Mouse (Mus musculus): ENCODE measurements around the gene Foxe1. TPM values are rescaled to one million over a fixed set of nuclear protein-coding genes. Genes with fewer than 3 reads are reported as not detected.

Foxe1 gene
- polyA plus RNA-seq, 1 experiment = not detected

- H3K27me3 ChIP-seq (ENCODE audit: control insufficient read depth, insufficient read depth, low read length) = no peaks in the 10 kb centered on the region
- 82% methylated on average over 2 of the region's 2 CpGs for WGBS
These were observed 51.0 kb downstream of the Foxe1 start for GRCm38 (mm10) chr4:46394388-46394787.

GRCm38 (mm10) chr4:46395736-46396135 lies 52.3 kb downstream of the Foxe1 start:
- Histone ChIP-seq H3K27ac (ENCODE audit: insufficient read depth, low read depth, low read length) (no peak overlapping the region), H3K4me1 (ENCODE audit: control insufficient read depth, insufficient read depth, insufficient read length, low read length) (no peaks in the 10 kb centered on the region), H3K36me3 (ENCODE audit: control insufficient read depth, insufficient read depth, low read length) (no peaks in the 10 kb centered on the region), H3K4me3 (ENCODE audit: low read depth, low read length) (no peak overlapping the region), H3K27me3 (ENCODE audit: control insufficient read depth, insufficient read depth, low read length) (no peaks in the 10 kb centered on the region)
- TF ChIP-seq CTCF (IDR thresholded peaks at IDR 0.05; ENCODE audit: extremely low read depth, insufficient read length, insufficient replicate concordance, low read depth, low read length) = no peak
- TF ChIP-seq POLR2A (IDR thresholded peaks at IDR 0.05; ENCODE audit: low read depth, low read length) = no peak
- WGBS = 53% methylated on average over 5 of the region's 5 CpGs

More at GRCm38 (mm10) chr4:46394388-46394787, 51.0 kb downstream of the Foxe1 start:
- no peaks in the 10 kb centered on the region for H3K36me3 ChIP-seq (ENCODE audit: control insufficient read depth, insufficient read depth, low read length)
- no peak overlapping the region for H3K27ac ChIP-seq (ENCODE audit: insufficient read depth, low read depth, low read length)
- H3K4me3 ChIP-seq (ENCODE audit: low read depth, low read length) = no peak overlapping the region
- no peak for TF ChIP-seq CTCF (IDR thresholded peaks at IDR 0.05; ENCODE audit: extremely low read depth, insufficient read length, insufficient replicate concordance, low read depth, low read length)
- no peak for TF ChIP-seq POLR2A (IDR thresholded peaks at IDR 0.05; ENCODE audit: low read depth, low read length)
- H3K4me1 ChIP-seq (ENCODE audit: control insufficient read depth, insufficient read depth, insufficient read length, low read length) = no peaks in the 10 kb centered on the region

Other genes with a start within 250 kb of the Foxe1 start
- 6.0 and 6.9 TPM in 2 replicates for gene Ncbp1, start 205.0 kb upstream of the Foxe1 start, polyA plus RNA-seq (2012; rRNA removed)
- gene Tstd2, start 204.9 kb upstream of the Foxe1 start, polyA plus RNA-seq (2012; rRNA removed) = 3.6 and 6.5 TPM in 2 replicates
- 29.1 and 42.2 TPM in 2 replicates for gene Xpa, start 147.3 kb upstream of the Foxe1 start, polyA plus RNA-seq (2012; rRNA removed)
- gene Trmo, start 45.8 kb downstream of the Foxe1 start, polyA plus RNA-seq (2012; rRNA removed) = 2.0 and 3.1 TPM in 2 replicates
- 0.04 TPM in 1 of 2 replicates, not detected in the other for gene Hemgn, start 69.9 kb downstream of the Foxe1 start, polyA plus RNA-seq (2012; rRNA removed)
- gene Anp32b, start 107.3 kb downstream of the Foxe1 start, polyA plus RNA-seq (2012; rRNA removed) = 12.4 and 23.4 TPM in 2 replicates
- gene Nans, start 145.6 kb downstream of the Foxe1 start, polyA plus RNA-seq (2012; rRNA removed) = 21.2 and 36.0 TPM in 2 replicates
- 24.9 and 58.2 TPM in 2 replicates for gene Trim14, start 192.5 kb downstream of the Foxe1 start, polyA plus RNA-seq (2012; rRNA removed)

Data from small intestine, adult 2 months (tissue).